Mouse (Mus musculus): Measurements from ENCODE around the gene Adamtsl5. TPM values are rescaled to one million over a fixed set of nuclear protein-coding genes. Genes with fewer than 3 reads are reported as not detected.

Adamtsl5 gene
- 5.3 and 6.7 TPM in 2 replicates for polyA plus RNA-seq (2016; fragmentation: Nextera tagmentation; extraction: Ambion mirVana)

GRCm38 (mm10) chr10:80348244-80348781 lies at the start of gene Adamtsl5:
Adamtsl5 (minus strand) TSS chr10:80348412.
- H3K4me1 ChIP-seq (replicated peaks) = peaks cover 53% of the 10 kb centered on the region
- peak within 1 kb of the TSS; percentile 48 for H3K4me3 ChIP-seq
- peak; percentile 73 for ATAC-seq (ENCODE audit: insufficient number of reproducible peaks, low FRiP score)
- no peak within 1 kb of the TSS for H3K27ac ChIP-seq (ENCODE audit: poor library complexity, severe bottlenecking)
- peaks cover 97% of the 10 kb centered on the region for H3K27me3 ChIP-seq (replicated peaks)
- peak within 1 kb of the TSS; percentile 75 for H3K4me2 ChIP-seq
- H3K9ac ChIP-seq = peak within 1 kb of the TSS; percentile 68
- H3K36me3 ChIP-seq = no peaks in the 10 kb centered on the region
- 1% methylated on average over 42 of the region's 42 CpGs for WGBS
- H3K9me3 ChIP-seq (replicated peaks) = no peaks in the 10 kb centered on the region

DNA sequence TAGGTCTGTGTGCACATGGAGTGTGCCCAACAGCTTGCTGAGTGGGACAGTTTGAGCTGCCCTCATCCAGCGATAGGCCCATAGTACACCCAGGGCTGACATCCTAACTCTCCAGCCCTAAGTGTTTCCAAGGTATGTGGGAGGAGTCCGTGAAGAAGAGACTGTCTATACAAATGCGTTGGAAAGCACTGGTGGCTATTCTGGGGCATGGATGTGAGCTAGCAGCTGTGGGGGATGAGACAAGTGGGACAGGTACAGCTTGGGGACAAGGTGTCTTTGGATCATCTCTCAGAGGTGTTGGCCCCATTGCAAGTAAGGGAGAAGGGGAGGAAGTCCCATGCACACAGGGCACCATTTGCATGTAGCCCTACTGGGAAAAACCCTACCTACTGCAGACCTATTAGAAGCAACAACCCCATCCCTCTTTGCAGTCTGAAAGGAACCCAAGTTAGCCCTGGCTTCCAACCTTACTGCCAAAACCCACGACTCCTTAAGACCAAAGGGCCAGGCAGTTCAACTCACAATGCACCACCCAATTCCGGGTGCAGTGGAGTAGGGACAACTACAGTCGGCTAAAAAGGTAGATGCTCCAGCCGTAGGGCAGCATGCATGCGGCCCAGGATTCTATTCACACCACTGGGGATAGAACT lies 49.4 kb upstream of the Adamtsl5 start:
- Histone ChIP-seq H3K9me3 (replicated peaks) (no peaks in the 10 kb centered on the region), H3K36me3 (peaks cover 64% of the 10 kb centered on the region), H3K4me3 (peak overlapping the region; percentile 68), H3K27me3 (replicated peaks) (no peaks in the 10 kb centered on the region), H3K9ac (peak overlapping the region; percentile 87), H3K27ac (ENCODE audit: poor library complexity, severe bottlenecking) (peak overlapping the region; percentile 39; the same call in 1 of the 2 replicates), H3K4me1 (replicated peaks) (peaks cover 36% of the 10 kb centered on the region), H3K4me2 (peak overlapping the region; percentile 81)
- no peak for ATAC-seq (ENCODE audit: insufficient number of reproducible peaks, low FRiP score)
- 54% methylated on average over 8 of the region's 8 CpGs for WGBS

- no peaks in the 10 kb centered on the region for H3K27me3 ChIP-seq (replicated peaks)
- WGBS = 86% methylated on average over 11 of the region's 11 CpGs
- peaks cover 36% of the 10 kb centered on the region for H3K4me1 ChIP-seq (replicated peaks)
- peak overlapping the region; percentile 87 for H3K9ac ChIP-seq
- H3K27ac ChIP-seq (ENCODE audit: poor library complexity, severe bottlenecking) = 0 out of 2 replicates have a peak overlapping the region, but pooled peaks have one; percentile 14
- H3K36me3 ChIP-seq = peaks cover 65% of the 10 kb centered on the region
- peak overlapping the region; percentile 81 for H3K4me2 ChIP-seq
- no peaks in the 10 kb centered on the region for H3K9me3 ChIP-seq (replicated peaks)
- peak overlapping the region; percentile 68 for H3K4me3 ChIP-seq
- no peak for ATAC-seq (ENCODE audit: insufficient number of reproducible peaks, low FRiP score)
These were observed 48.8 kb upstream of the Adamtsl5 start for GRCm38 (mm10) chr10:80396822-80397523.

DNA sequence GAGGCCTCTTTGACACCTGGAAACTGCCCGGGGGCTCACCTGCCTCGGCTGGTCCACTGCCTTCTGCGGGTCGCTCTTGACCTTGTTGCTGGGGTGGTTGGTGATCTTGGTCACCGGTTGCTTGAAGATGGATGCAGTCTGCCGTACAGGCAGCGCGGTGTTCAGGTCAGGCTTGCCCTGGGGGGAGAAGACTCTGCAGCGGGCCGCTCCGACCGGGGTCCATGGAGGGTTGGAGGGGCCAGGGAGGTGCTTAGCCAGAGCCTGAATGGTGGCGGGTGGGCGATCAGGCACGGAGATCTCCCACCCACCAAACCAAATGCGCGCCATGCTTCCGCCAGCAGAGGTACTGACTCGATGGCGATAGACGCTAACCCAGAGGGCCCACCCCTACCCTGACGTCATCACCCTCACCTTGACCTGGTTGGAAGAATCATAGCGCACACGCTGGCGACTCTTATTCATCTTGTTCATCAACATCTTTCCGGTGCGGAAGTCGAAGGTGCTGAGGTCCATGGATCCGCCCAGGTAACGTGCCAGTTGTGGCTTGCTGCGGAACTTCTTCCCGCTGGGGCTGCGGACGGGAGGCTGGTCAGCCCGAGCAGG lies 46.9 kb upstream of the Adamtsl5 start:
- Histone ChIP-seq H3K4me3 (no peak overlapping the region), H3K4me2 (no peak overlapping the region), H3K9ac (no peak overlapping the region), H3K27me3 (replicated peaks) (no peaks in the 10 kb centered on the region), H3K9me3 (replicated peaks) (no peaks in the 10 kb centered on the region), H3K4me1 (replicated peaks) (peaks cover 24% of the 10 kb centered on the region), H3K27ac (ENCODE audit: poor library complexity, severe bottlenecking) (no peak overlapping the region), H3K36me3 (peaks cover 73% of the 10 kb centered on the region)
- ATAC-seq (ENCODE audit: insufficient number of reproducible peaks, low FRiP score) = no peak
- WGBS = 94% methylated on average over 35 of the region's 35 CpGs

DNA sequence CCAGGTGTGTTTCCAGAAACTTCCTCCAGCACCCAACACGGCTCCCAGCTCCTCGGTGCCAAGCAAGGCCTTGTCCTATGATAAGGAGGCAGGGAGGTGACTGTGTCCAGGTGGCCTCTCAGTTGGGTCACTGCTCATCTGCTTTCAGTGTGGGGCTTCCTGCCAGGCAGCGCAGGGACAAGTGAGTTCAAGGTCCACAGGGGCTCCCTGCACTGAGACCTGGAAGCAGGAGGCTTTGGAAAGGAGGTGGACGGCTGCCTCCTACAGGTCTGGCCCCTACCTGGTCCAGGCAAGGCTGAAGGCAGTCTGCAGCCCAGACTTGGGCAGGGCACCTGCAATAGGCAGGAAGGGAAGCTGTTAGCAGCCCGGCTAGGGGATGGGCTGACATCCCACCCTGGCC lies 44.5 kb upstream of the Adamtsl5 start:
- Histone ChIP-seq H3K4me3 (no peak overlapping the region), H3K36me3 (peaks cover 77% of the 10 kb centered on the region), H3K4me2 (no peak overlapping the region), H3K9ac (no peak overlapping the region), H3K9me3 (replicated peaks) (no peaks in the 10 kb centered on the region), H3K27me3 (replicated peaks) (no peaks in the 10 kb centered on the region), H3K4me1 (replicated peaks) (peaks cover 27% of the 10 kb centered on the region), H3K27ac (ENCODE audit: poor library complexity, severe bottlenecking) (no peak overlapping the region)
- ATAC-seq (ENCODE audit: insufficient number of reproducible peaks, low FRiP score) = no peak
- WGBS = 87% methylated on average over 5 of the region's 5 CpGs

- Histone ChIP-seq H3K4me1 (replicated peaks) (peaks cover 17% of the 10 kb centered on the region), H3K9me3 (replicated peaks) (no peaks in the 10 kb centered on the region), H3K27me3 (replicated peaks) (no peaks in the 10 kb centered on the region), H3K27ac (ENCODE audit: poor library complexity, severe bottlenecking) (no peak overlapping the region), H3K4me3 (no peak overlapping the region), H3K36me3 (peaks cover 60% of the 10 kb centered on the region), H3K4me2 (no peak overlapping the region), H3K9ac (no peak overlapping the region)
- 83% methylated on average over 9 of the region's 9 CpGs for WGBS
- ATAC-seq (ENCODE audit: insufficient number of reproducible peaks, low FRiP score) = no peak
These were observed 42.5 kb upstream of the Adamtsl5 start for GRCm38 (mm10) chr10:80390697-80391096.

- Histone ChIP-seq H3K36me3 (peaks cover 51% of the 10 kb centered on the region), H3K4me3 (no peak overlapping the region), H3K9ac (no peak overlapping the region), H3K27me3 (replicated peaks) (no peaks in the 10 kb centered on the region), H3K4me1 (replicated peaks) (peaks cover 32% of the 10 kb centered on the region), H3K27ac (ENCODE audit: poor library complexity, severe bottlenecking) (no peak overlapping the region), H3K9me3 (replicated peaks) (no peaks in the 10 kb centered on the region), H3K4me2 (no peak overlapping the region)
- ATAC-seq (ENCODE audit: insufficient number of reproducible peaks, low FRiP score) = no peak
- WGBS = 65% methylated on average over 4 of the region's 4 CpGs
These were observed 41.0 kb upstream of the Adamtsl5 start for GRCm38 (mm10) chr10:80389185-80389708.

GRCm38 (mm10) chr10:80388731-80389130 lies 40.5 kb upstream of the Adamtsl5 start:
- Histone ChIP-seq H3K27ac (ENCODE audit: poor library complexity, severe bottlenecking) (no peak overlapping the region), H3K4me1 (replicated peaks) (peaks cover 35% of the 10 kb centered on the region), H3K9ac (peak overlapping the region; percentile 77; the same call in 1 of the 2 replicates), H3K9me3 (replicated peaks) (no peaks in the 10 kb centered on the region), H3K36me3 (peaks cover 49% of the 10 kb centered on the region), H3K27me3 (replicated peaks) (no peaks in the 10 kb centered on the region), H3K4me3 (0 out of 2 replicates have a peak overlapping the region, but pooled peaks have one; percentile 94), H3K4me2 (peak overlapping the region; percentile 95; the same call in 1 of the 2 replicates)
- ATAC-seq (ENCODE audit: insufficient number of reproducible peaks, low FRiP score) = no peak
- WGBS = 30% methylated on average over 2 of the region's 2 CpGs

DNA sequence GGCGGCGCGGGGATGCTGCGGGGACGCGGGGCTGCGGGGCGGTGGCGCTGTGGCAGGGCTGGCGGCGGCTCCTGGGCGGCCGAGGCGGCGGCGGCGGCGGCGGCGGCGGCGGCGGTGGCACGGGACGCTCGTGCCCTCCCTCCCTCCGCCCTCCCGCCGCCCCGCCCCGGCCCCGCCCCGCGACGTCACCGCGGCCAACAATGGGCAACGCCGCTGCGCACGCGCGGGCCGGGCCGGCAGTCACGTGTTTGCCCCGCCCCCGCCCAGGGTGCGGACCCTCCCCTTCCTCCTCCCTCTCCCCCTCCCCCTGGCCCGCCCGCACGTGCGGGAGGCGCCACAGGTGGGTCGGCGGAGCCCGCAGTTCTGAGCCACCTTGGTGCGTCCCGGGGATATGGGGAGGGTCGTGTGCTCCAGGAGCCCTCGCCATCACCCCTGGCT lies 39.3 kb upstream of the Adamtsl5 start, which contains the start of gene Mex3d:
Gene Mex3d (minus strand): TSS at position 138 of the 438 bp plus-strand sequence.
- peak; percentile 77 for ATAC-seq (ENCODE audit: insufficient number of reproducible peaks, low FRiP score)
- 26% methylated on average over 39 of the region's 61 CpGs for WGBS
- Histone ChIP-seq H3K4me2 (peak within 1 kb of the TSS; percentile 95), H3K4me1 (replicated peaks) (peaks cover 38% of the 10 kb centered on the region), H3K27me3 (replicated peaks) (no peaks in the 10 kb centered on the region), H3K27ac (ENCODE audit: poor library complexity, severe bottlenecking) (peak within 1 kb of the TSS; percentile 68), H3K9ac (peak within 1 kb of the TSS; percentile 98), H3K9me3 (replicated peaks) (no peaks in the 10 kb centered on the region), H3K4me3 (peak within 1 kb of the TSS; percentile 94), H3K36me3 (peaks cover 49% of the 10 kb centered on the region)

GRCm38 (mm10) chr10:80386735-80387471 lies 38.7 kb upstream of the Adamtsl5 start:
- H3K27ac ChIP-seq (ENCODE audit: poor library complexity, severe bottlenecking) = peak overlapping the region; percentile 68
- H3K9me3 ChIP-seq (replicated peaks) = no peaks in the 10 kb centered on the region
- ATAC-seq (ENCODE audit: insufficient number of reproducible peaks, low FRiP score) = no peak
- peak overlapping the region; percentile 94 for H3K4me3 ChIP-seq
- H3K4me1 ChIP-seq (replicated peaks) = peaks cover 38% of the 10 kb centered on the region
- H3K36me3 ChIP-seq = peaks cover 49% of the 10 kb centered on the region
- H3K4me2 ChIP-seq = peak overlapping the region; percentile 95
- H3K27me3 ChIP-seq (replicated peaks) = no peaks in the 10 kb centered on the region
- peak overlapping the region; percentile 98 for H3K9ac ChIP-seq
- WGBS = 2% methylated on average over 91 of the region's 94 CpGs

Measured in heart, embryonic 12.5 days (tissue).